Mouse (Mus musculus) monocyte, adult 5-6 weeks (primary cell): Measurements from ENCODE around the gene Psmd4. TPM values are rescaled to one million over a fixed set of nuclear protein-coding genes. Genes with fewer than 3 reads are reported as not detected.
A peak's percentile ranks its signal among the peaks of the same experiment; 100 is the strongest.
"Not testable (repeated sequence)": the region's sequence is repeated elsewhere in the genome, so short reads cannot be mapped to it uniquely, and the experiment has no call there.

ENCODE experiments used
- ATAC-seq: fragments of 153-309, 156-312 bp; replicated peaks from 2 replicates; pipeline ENCODE4 v1.8.0; 2017; ENCODE audit warnings: mild to moderate bottlenecking; ENCODE audit not compliant: low TSS enrichment, insufficient number of reproducible peaks, severe bottlenecking, poor library complexity, low FRiP score
- total RNA-seq: library from RNA; stranded (forward); fragments of 200-1000, 200-491, 200-594 nt; gene quantifications from 3 replicates; pipeline ENCODE4 v1.2.3, GENCODE M21; 2017

The Psmd4 gene
- total RNA-seq, 1 experiment from 2014 or later: 282 TPM

DNA sequence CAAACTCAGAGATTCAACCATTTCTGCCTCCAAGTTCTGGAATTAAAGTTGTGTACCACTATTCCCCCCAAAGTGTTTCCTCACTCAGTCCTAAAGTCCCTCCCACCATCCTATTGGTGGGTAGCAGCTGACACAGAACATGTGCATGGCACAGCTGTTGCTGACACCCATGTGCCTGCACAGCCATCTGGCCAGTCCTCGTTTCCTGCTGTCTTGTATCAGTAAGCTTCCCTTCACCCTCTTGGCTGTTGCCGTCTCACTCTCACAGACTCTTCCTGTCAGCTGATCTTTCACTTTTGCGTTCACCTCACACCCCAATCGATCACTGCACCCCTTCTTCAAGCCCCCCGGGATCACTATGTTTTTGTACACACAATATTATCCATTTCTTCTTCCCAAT lies 14.7 kb downstream of the Psmd4 start:
- 0 out of 2 replicates have a peak, but pooled peaks have one; percentile 18 for ATAC-seq

DNA sequence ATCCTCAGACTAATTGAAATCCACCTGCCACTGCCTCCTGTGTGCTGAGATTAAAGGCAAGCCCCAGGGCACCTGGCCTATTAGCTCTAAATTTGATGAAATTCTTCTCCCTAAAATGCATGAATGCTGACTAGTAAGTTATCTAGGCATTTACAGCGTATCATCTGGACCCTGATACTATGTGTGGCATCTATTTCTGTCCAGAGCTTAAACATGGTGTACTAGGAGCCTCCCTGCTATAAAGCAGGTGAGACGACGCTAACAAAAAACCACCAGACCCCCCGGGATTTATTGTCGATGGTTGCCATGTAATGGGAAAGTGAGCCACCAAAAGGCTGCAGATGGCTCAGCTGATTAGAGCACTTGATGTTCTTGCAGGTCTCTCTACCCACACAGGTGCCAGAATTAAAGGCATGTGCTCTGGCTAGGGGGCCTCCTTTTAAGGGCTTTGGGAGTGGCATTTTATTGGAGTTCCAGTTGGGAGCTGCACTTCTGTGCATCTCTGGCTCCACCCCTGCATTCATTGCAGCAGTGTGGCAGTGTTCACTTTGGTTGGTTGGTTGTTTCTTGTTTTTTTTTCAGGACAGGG lies 15.3 kb downstream of the Psmd4 start:
- no peak for ATAC-seq

DNA sequence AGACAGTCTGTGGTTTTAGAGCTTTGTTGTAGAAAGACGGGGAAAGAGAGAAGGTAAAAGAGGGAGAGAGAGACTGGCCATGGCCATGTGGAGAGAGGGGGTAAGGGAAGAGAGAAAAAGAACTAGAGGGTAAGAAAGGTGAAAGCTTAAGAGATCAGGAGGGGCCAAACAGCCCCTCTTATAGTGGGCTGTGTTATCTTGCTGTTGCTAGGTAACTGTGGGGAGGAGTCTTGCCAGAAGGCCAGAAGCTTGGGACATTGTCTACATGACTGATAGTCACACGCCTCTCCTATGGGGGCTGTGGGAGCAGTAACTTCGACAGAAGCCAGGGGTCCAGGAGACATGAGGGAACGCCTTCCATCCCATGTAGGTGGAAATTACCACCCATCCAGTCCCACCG lies 17.2 kb downstream of the Psmd4 start:
- no peak for ATAC-seq

DNA sequence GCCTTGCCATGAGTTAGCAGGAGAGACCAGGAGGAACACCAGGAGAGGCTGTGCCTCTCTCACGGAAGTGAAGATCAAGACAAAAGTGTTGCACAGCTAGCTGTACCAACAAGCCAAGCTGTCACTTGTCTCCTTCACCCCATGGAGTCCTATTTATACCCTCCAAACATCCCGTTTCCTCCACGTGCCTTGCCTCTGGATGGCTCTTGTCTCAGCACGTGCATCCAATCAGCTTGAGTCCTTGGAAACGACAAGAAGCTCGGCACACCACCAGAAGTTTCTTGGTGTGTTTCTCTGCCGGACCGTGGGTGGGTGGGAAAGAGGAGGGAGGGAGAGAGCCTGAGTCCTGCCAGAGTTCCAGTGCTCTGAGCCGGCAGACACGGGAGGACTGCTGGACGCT lies 17.9 kb downstream of the Psmd4 start:
- ATAC-seq: no peak

DNA sequence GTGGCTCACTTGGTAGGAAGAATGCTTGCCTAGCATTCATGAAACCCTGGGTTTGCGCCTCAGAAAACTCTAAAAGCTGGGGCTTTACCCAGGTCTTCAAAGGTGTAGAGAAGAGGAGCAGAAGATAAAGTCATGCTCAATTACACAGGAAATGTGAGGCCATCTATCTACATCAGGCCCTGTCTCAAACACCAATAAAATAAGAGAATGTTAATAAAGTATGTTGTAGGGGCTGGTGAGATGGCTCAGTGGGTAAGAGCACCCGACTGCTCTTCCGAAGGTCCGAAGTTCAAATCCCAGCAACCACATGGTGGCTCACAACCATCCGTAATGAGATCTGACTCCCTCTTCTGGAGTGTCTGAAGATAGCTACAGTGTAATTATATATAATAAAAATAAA lies 21.5 kb downstream of the Psmd4 start:
- not testable (repeated sequence) for ATAC-seq

DNA sequence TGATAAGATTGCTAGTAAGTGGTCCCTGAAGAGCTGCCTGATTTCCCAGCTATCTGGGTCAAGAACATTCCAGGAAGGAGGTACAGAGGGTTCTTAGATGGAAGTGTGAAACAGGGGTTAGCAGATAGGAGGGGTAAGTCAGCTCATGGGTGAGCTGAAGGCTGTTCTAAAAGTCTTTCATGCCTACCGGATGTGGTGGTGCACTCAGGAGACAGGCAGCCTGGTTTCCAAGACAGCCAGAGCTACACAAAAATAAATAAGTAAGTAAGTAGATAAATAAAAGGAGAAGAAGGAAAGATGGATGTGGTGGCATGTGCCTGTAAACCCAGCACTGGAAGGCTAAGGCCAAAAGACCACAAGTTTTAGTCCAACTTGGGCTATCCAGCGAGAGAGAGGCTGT lies 23.7 kb downstream of the Psmd4 start:
- ATAC-seq: no peak

DNA sequence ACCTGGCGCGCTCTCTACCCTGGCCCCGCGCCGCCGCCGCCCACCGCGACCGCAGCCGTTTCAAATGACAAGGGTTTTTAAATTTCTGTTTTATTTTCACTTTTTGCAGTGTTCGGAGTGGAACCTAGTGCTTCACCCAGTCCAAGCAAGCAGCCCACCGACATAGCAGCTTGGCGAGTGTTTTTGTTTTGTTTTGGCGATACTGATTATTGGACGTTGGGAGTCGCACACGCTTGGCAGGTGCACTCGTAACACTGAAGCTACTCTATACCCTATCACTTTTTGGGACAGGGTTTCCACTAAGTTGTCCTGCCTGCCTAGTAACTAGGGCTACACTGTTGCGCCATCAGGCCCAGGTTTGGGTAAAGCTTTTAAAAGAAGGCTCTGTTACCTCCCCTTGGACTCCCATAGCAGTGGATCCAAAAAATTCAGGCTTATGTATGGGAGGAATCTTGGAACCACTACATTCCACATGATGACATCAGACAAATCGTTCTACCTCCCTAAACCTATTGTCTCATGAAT lies 25.8 kb downstream of the Psmd4 start:
- no peak for ATAC-seq

DNA sequence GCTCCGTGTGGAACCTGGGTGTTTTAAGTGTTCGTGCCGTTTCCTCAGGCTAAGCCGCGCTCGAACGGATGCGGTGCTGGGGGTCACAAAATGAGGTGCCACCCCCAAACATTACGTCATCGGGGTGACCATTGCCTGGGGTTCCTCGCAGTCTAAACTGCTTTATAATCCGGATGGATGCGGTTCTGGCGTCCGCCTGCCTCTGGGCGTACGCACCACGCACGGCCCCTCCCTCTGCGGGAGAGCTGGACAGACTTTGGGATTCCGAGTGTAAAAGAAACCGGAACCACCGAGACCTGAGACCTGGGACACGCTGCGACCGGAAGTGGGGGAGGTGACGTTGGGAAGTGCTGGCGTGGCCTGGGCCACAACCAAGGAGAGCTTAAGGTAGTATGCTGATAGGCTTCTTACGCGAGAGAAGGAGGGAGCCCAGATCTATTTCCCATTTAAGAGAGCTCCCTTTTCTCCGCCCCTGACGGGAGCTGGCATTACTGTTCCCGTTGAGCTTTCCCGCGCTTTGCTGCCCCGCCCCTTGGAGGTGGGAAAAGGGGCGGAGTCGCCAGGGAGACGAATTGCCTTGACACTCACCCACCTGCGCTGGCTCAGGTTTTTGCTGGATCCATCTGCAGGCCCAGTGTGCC lies 26.4 kb downstream of the Psmd4 start:
- peak; percentile 51 for ATAC-seq

DNA sequence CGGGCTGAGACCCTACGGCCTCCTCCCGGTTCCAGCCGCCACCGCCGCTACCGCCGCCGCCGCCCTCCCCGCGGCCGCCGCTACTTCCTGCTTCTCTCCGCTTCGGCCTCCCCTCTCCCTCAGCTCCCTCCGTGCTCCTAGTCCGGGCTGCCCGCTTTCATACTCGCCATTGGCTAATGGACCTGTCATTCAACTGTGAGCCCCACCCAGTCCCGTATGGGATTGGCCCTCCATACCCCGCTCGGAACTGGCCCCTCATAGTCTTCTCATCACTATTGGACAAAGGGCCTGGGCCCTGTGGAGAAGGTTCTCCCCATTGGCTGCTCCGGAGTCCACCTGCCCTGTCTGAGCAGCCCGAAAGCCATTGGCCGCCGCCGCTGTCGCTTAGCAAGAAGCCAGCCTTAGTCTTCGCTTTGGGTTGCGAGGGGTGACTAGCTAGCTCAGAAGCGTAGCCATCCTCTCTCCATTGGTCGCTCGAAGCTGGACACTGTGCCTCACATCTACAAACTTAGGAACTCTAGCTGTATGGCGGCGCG lies 27.0 kb downstream of the Psmd4 start, which contains the start of gene Zfp687:
Gene Zfp687 (minus strand): TSS at position 112 of the 536 bp plus-strand sequence.
- ATAC-seq: peak; percentile 86

DNA sequence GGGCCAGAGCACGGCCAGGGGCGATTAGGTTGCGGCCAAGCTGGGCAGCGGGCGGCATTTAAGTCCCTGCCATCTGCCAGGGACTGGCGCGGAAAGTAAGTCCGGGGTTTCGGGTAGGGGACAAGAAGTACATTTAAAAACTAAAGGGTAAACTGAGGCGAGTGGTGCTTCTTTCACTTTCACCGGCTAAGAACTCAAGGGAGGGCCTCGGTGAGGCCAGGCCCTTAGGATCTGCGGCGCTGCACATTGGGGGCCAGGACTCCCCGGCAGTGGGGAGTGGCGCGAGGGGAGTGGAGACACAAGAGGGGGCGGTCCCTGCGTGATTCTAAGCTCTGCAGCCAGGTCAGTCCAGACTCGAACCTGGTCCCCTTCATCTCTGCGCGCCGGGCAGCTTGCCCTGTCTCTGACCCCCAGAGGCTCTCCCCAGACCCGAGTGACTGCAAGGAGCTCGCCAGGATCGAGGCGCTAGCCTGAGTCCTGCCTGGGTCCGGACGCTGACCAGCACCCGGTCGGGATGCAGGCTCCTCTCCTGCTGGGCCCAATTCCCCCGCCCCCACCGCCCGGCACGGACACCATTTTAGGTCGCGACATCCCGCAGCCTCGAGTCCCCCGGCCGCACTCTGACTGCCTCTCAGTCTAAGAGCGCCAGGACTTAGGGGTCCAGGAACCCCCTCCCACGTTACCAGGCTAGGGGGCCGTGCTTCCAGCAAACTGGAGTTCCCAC lies 27.8 kb downstream of the Psmd4 start:
- no peak for ATAC-seq

DNA sequence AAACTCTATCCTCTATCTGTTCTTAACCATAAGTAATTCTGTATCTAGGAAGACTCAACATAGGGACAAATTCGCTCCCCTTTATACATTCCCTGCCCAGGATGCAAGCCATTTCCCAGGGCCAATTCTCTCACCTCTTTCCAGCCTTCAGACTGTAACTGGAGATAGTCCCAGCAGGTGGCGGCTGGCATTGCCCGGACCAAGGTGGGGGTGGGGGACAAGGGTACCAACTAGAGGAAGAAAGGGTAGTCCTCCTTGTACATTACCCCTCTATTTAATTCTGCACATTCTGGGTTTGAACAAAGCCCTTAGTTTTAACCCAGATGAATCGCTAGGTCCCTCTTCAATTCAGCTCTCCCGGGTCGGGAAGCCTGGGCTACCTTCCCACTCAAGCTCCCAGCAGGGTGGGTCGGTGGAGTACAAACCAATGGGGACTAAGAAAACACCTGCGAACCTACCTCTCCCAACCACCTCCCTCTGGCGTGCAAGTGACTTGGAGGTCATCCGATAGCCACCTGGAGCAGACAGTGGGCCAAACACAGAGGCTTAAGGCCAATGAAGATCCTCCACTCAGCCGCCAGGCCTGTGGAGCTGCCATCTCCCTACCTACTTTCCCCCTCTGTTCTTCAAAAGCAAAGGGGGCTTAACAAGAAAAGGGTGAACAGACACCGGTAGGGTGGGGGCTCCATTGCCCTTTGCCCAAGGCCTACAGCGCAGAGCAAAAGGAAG lies 28.6 kb downstream of the Psmd4 start:
- no peak for ATAC-seq

DNA sequence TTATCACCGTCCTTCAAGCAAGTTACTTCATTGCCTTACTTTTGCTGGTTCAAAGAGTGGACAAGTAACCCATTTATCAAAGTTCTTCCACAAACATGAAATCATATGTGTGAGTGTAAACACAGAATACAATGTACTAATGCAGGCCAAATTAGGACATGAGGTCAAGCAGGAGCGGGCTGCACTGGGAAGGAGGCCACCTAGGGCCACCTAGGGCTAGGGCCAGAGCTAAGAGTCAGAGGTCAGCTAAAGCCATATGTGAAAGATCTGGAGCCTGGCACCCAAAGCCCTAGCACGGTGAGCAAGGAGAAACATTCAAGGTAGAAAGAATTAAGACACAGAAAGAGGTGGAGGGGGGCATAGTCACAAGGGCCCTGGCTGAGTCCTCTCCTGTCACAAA lies 29.4 kb downstream of the Psmd4 start:
- ATAC-seq: no peak

DNA sequence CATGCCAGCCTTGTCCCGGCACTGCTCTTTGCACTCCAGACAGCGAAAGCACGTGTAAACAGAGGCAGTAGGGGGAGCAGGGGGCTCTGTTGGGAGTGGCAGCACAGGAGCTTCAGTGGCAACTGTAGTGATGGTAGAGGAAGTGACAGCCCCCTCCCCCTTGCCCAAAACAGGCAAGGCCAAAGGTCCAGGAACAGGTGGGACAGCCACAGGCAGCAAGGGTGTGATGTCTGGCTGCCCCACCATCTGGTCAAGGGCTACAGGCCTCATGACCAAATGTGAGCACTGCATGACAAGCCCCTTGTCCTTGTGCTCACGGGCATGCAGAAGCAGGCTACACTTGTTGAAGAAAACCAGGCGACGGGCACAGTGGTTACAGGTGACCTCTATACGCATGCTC lies 32.0 kb downstream of the Psmd4 start:
- no peak for ATAC-seq

DNA sequence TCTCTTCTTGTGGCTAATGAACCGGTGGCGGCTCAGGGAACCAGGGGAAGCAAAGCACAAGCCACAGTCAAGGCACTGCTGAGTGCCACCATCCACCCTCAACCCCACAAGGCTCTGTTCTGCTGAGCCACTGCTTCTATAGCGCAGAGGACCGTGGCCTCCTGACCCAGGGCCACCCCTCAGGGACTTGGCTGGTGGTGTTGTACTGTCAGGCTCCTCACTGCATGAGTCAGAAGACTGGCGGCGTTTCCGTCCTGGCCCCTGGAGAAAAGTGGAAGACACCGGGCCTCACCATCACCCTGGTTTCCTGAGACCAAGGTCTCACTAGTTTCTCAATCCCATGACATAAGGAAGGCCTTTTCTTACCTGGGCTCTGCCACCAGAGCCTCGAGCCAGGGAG lies 34.7 kb downstream of the Psmd4 start:
- ATAC-seq: no peak

DNA sequence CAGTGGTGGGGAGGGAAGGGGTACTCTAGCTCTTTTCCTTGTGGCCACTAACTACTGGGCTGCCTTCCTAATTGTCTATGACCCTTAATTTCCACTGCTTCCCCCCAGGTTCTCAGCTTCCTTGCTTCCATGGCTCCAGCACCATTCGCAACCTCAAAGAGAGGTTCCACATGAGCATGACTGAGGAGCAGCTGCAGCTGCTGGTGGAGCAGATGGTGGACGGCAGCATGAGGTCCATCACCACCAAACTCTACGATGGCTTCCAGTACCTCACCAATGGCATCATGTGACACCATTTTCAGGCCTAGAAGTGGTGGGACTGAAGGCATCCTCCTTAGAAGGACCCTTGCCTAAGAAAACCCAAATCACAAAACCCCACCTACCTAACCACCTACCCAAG lies 36.8 kb downstream of the Psmd4 start:
- no peak for ATAC-seq

DNA sequence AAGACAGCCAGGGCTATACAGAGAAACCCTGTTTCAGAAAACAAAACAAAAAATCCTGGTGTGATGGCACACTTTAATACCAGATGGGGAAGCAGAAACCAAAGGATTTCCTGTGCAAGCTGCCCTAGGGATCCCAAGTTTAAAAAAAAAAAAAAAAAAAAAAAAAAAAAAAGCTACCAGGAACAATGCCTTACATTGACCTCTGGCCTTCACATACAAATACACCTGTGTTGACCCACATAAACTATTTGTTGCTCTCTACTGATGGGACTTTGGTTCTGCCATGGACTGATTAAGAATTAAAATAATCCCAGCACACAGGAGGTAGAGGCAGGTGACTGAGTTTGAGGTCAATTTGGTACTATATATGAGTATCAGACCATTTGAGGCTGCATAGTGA lies 39.1 kb downstream of the Psmd4 start:
- no peak for ATAC-seq

DNA sequence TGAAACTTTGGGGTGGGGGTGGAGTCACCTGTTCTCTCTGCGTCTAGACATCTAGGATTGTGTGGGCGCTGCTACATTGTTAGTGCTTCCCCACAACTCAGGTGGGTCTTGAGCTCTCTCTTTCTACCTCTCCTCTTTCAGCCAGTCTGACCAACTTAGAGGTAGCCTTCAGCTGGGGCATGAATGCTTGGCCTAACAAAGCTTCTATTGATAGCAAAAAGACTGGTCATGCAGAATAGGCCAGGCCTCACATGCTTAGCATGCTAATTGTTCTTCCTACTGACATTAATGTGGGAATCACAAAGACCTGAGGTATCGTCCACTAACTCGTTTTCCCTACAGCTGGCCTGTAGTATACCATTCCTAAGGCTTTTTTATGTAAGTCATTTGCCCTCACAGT lies 39.8 kb downstream of the Psmd4 start:
- no peak for ATAC-seq

DNA sequence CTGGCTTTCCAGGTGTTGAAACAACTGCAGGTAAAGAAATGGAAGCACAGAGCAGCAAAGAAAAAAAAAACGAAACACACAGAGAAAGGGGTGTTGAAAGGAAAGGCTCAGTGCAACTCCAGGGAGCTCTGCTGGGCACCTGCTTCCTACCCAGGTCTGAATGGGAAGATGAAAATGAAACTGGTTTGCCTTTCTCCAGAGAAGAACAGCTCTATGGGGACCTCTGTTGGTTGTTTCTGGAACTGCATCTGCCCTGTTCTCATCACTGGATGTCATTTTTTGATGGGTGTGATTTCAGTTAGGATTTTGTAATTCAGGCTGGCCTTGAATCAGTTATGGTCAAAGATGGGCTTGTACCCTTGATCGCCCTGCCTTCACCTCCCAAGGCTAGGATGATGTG lies 45.5 kb downstream of the Psmd4 start:
- ATAC-seq: peak; percentile 77

DNA sequence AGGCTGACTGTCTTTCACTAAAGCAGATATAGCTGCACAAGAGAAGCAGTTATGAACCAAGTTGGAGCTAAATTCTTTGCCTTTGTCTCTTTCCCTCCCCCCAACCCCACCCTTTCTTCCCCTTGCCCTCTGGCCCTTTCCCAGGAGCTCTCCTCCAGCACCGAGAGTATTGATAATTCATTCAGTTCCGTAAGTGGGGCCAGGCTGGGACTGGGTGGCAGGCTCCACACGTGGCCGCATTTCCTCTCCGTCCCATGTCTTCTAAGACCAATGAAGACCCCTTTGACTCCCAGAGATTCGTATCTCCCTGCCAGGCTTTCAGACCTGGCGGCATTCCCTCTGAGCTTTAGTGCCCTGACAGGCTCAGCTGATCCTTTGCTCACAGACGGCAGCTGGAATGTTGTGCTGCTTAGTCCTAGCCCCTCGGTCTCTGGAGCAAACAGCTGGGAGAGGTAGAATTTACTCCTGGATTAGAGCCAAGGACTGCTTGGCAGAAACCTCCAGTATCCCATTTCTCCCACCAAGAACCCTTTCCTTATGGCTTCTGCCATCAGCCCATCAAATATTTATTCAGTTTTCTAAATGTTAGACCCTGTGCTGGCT lies 53.2 kb downstream of the Psmd4 start:
- ATAC-seq: no peak
